Mouse (Mus musculus) forebrain, postnatal 0 days (tissue): ENCODE measurements at regions not wholly inside any gene's neighbourhood (a gene's known extent, or its start where the extent isn't known, plus 50 kb on each side); places are given as distances from the start of the nearest gene placed in this dataset.

Experiments used
- ATAC-seq: fragments of 200-750 bp; cut with Nextera tagmentation; 2 replicates; pipeline ENCODE4 v1.8.0; 2017; ENCODE audit warnings: mild to moderate bottlenecking, moderate library complexity
- DNase-seq: peaks from one replicate; pipeline ENCODE4 v3.0.0-alpha.2; 2015
- H3K27ac ChIP-seq: fragments of 300-500 bp; sonication (generic); 2 replicates; pipeline ENCODE4 v1.5.1; 2014; ENCODE audit warnings: low read depth, mild to moderate bottlenecking, antibody characterized with exemption, low read length, moderate library complexity, mixed read lengths
- H3K27me3 ChIP-seq: fragments of 300-500 bp; sonication (generic); 2 replicates; pipeline ENCODE4 v1.6.1; 2014; ENCODE audit warnings: mild to moderate bottlenecking, low read length, mixed read lengths; ENCODE audit not compliant: insufficient read depth
- H3K36me3 ChIP-seq: fragments of 300-500 bp; sonication (generic); 2 replicates; pipeline ENCODE4 v1.6.1; 2014; ENCODE audit warnings: mild to moderate bottlenecking, moderate library complexity; ENCODE audit not compliant: insufficient read depth
- H3K4me1 ChIP-seq: fragments of 300-500 bp; sonication (generic); 2 replicates; pipeline ENCODE4 v1.6.1; 2014; ENCODE audit warnings: antibody characterized with exemption; ENCODE audit not compliant: insufficient read depth
- H3K4me2 ChIP-seq: fragments of 300-500 bp; sonication (generic); 2 replicates; pipeline ENCODE4 v1.6.1; 2014; ENCODE audit warnings: low read depth, mild to moderate bottlenecking, moderate library complexity
- H3K4me3 ChIP-seq: fragments of 300-500 bp; sonication (generic); 2 replicates; pipeline ENCODE4 v1.5.1; 2014; ENCODE audit warnings: low read depth, low read length, mixed read lengths
- H3K9ac ChIP-seq: fragments of 300-500 bp; sonication (generic); 2 replicates; pipeline ENCODE4 v1.6.1; 2014; ENCODE audit warnings: mild to moderate bottlenecking
- H3K9me3 ChIP-seq: fragments of 300-500 bp; sonication (generic); 2 replicates; pipeline ENCODE4 v1.6.1; 2016; ENCODE audit warnings: low read length
- CTCF ChIP-seq: sonication (generic); IDR thresholded peaks from 2 replicates; pipeline ENCODE4 v1.5.1; 2016; ENCODE audit warnings: antibody characterized with exemption, control low read depth, low read depth
- WGBS: fragments of 180-500 bp; shearing (Covaris S2); extraction: QIAGEN DNeasy Blood & Tissue Kit; methylation state at CpG from one replicate; pipeline ENCODE4 v1.1.7; 2014; 5-methylcytosine and 5-hydroxymethylcytosine counted together

DNA sequence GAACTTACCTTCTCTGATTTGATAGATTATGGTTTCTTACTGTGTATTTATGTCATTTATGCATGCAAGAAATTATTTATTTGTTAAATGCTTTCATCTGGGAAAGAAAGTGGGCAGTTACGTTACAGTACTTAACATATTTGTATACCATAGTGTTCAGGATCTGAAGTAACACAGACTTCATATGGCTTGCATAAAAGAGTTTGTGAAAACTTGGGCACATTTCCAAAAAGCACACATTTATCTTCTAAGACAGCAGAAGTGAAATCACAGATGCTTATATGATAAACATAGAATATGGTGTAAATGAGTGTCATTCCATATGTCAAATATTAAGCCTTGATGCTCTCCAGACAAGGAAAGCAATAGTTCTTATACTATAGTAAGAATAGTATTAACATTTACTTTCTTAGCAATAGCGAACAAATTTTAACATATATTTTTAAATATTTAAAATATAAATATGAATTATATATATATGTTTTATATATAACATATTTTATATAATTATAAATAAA is 4549.1 kb upstream of the Gm7489 start:
- ATAC-seq = no peak
- no peaks in the 10 kb centered on the region for H3K36me3 ChIP-seq
- no peak for DNase-seq
- H3K4me1 ChIP-seq = no peaks in the 10 kb centered on the region
- H3K4me2 ChIP-seq = no peak overlapping the region
- no peaks in the 10 kb centered on the region for H3K9me3 ChIP-seq
- TF ChIP-seq CTCF = no peak
- no peak overlapping the region for H3K9ac ChIP-seq
- WGBS = 74% methylated on average over 2 of the region's 2 CpGs
- no peak overlapping the region for H3K27ac ChIP-seq
- H3K4me3 ChIP-seq = no peak overlapping the region
- H3K27me3 ChIP-seq = no peaks in the 10 kb centered on the region

DNA sequence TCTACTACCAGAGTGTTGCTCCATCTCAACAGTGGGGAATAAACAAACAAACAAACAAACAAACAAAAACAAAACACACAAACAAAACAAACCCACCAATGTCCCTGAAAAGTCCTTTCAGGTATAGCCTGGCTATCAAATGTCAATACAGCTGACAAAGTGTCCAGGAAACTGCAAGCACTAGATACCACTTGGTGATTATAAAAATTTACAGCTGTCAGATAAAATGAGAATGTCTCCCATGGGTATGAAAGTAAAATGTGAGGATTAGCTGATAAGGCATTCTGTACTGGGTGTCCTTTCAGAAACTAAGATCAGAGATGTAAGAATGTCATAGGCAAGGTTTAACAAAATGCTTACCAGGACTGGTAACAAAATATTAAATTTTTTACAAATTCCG is 4537.7 kb upstream of the Gm7489 start:
- ATAC-seq (no peak), DNase-seq (no peak)
- H3K4me3 ChIP-seq = no peak overlapping the region
- TF ChIP-seq CTCF = no peak
- no peak overlapping the region for H3K4me2 ChIP-seq
- no peaks in the 10 kb centered on the region for H3K9me3 ChIP-seq
- no peak overlapping the region for H3K27ac ChIP-seq
- H3K36me3 ChIP-seq = no peaks in the 10 kb centered on the region
- H3K4me1 ChIP-seq = no peaks in the 10 kb centered on the region
- no peaks in the 10 kb centered on the region for H3K27me3 ChIP-seq
- H3K9ac ChIP-seq = no peak overlapping the region
- 95% methylated on average over 1 of the region's 1 CpGs for WGBS

DNA sequence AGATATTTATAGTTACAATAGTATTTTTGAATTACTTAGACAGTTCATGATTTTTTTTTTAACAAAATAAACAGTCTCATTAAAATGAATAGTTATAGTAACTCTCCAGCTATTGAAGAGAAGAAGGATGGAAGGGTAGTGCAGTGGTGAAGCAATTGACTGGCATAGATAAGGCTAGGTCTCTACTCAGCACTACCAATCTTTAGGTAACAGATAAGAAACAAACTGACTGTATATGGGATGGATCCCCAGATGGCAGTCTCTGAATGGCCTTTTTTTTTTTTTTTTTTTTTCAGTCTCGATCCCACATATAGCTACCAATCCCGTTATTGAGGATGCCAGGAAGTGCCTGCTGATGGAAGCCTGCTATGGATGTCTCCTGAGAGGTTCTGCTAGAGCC is 4528.6 kb upstream of the Gm7489 start:
- Histone ChIP-seq H3K4me1 (no peaks in the 10 kb centered on the region), H3K36me3 (no peaks in the 10 kb centered on the region), H3K4me2 (no peak overlapping the region), H3K9ac (no peak overlapping the region), H3K4me3 (no peak overlapping the region), H3K9me3 (no peaks in the 10 kb centered on the region), H3K27ac (no peak overlapping the region), H3K27me3 (no peaks in the 10 kb centered on the region)
- ATAC-seq = no peak
- TF ChIP-seq CTCF = no peak
- 84% methylated on average over 2 of the region's 2 CpGs for WGBS
- no peak for DNase-seq

DNA sequence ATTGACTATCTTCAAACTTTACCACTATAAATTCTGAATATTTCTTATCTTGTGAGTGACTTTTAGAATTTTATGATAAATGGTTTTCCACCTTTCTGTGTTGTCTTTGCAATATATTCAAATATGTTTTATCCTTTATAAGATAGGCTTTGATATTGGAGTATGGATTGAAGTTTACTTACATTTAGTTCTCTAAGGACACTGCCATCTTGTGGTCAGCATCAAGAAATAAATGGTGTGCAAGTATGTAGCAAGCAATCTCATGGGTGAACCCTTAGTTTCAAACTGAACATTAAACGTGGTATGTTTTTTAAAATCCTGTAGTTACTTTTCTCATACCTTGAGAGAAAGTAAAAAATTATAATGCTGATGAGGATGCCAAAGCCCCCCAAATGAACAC is 4488.7 kb upstream of the Gm7489 start:
- H3K36me3 ChIP-seq = no peaks in the 10 kb centered on the region
- no peak overlapping the region for H3K9ac ChIP-seq
- H3K4me3 ChIP-seq = no peak overlapping the region
- H3K4me2 ChIP-seq = no peak overlapping the region
- no peaks in the 10 kb centered on the region for H3K27me3 ChIP-seq
- peak; percentile 52 for TF ChIP-seq CTCF
- no peaks in the 10 kb centered on the region for H3K4me1 ChIP-seq
- H3K9me3 ChIP-seq = no peaks in the 10 kb centered on the region
- H3K27ac ChIP-seq = no peak overlapping the region
- 35% methylated on average over 1 of the region's 1 CpGs for WGBS
- ATAC-seq (no peak), DNase-seq (peak; percentile 46)

DNA sequence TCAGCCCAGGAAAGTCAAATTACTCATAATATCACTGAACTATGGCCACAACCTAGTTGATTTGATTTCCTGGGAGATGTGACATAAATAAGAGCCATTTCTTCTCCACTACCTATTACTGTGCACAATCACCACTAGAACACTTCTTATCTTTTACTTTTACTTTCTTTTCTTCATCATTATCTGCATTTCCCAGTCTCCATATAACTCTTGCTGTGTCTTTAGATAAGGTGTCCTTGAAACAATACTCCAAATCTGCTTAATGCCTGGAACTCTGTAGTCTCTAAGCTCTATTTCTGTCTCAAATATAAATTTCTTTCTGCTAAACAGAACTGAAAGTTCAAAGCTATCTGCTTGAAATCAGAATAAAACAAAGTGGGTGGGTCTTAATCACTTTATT is 4471.0 kb upstream of the Gm7489 start:
- no peaks in the 10 kb centered on the region for H3K36me3 ChIP-seq
- no peak overlapping the region for H3K27ac ChIP-seq
- no peaks in the 10 kb centered on the region for H3K27me3 ChIP-seq
- no peaks in the 10 kb centered on the region for H3K4me1 ChIP-seq
- DNase-seq (no peak), ATAC-seq (no peak)
- no peaks in the 10 kb centered on the region for H3K9me3 ChIP-seq
- H3K4me3 ChIP-seq = no peak overlapping the region
- no peak overlapping the region for H3K4me2 ChIP-seq
- no peak overlapping the region for H3K9ac ChIP-seq
- TF ChIP-seq CTCF = no peak

DNA sequence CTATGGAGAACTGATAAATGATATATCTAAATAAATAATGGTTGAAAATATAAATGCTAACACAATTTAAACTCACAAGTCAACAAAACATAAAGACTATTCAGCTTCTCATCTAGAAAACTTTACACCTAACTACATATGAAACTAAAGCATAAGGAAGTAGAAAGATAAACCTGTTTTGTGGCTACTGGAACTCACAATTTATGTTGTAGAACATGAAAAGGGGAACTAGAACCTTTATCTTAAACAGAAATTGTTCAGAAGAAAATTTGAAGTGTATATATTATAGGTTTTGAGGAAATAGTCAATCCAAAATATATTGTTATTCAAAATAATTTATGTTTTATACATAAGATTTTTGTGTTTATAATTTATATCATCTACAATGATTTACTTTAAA is 4433.4 kb upstream of the Gm7489 start:
- no peaks in the 10 kb centered on the region for H3K36me3 ChIP-seq
- no peak overlapping the region for H3K4me3 ChIP-seq
- H3K9ac ChIP-seq = no peak overlapping the region
- no peaks in the 10 kb centered on the region for H3K4me1 ChIP-seq
- no peak for TF ChIP-seq CTCF
- no peak overlapping the region for H3K4me2 ChIP-seq
- no peaks in the 10 kb centered on the region for H3K9me3 ChIP-seq
- H3K27me3 ChIP-seq = no peaks in the 10 kb centered on the region
- DNase-seq = no peak
- ATAC-seq = no peak
- H3K27ac ChIP-seq = no peak overlapping the region

DNA sequence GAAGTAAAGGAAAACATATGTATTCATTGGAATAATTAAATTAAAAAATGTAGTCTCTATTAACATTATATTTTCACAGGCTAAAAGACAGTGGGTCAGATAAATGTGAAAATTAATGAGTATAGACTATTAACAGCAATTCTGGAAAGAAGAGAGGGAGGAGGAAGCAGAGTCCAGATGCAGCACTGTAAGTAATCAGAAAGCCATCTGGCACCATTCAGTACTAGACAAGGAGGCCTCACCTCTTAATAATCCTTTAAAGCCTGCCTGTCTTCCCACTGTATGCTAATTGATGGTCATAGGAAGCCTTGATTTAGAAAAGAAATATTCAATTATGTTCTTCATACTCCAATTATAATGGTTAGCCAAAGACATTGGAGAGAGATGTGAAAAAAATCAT is 4400.1 kb upstream of the Gm7489 start:
- ATAC-seq (no peak), DNase-seq (no peak)
- no peak overlapping the region for H3K4me2 ChIP-seq
- H3K36me3 ChIP-seq = no peaks in the 10 kb centered on the region
- H3K9ac ChIP-seq = no peak overlapping the region
- no peak for TF ChIP-seq CTCF
- H3K9me3 ChIP-seq = no peaks in the 10 kb centered on the region
- no peaks in the 10 kb centered on the region for H3K27me3 ChIP-seq
- H3K4me1 ChIP-seq = no peaks in the 10 kb centered on the region
- H3K27ac ChIP-seq = no peak overlapping the region
- H3K4me3 ChIP-seq = no peak overlapping the region

DNA sequence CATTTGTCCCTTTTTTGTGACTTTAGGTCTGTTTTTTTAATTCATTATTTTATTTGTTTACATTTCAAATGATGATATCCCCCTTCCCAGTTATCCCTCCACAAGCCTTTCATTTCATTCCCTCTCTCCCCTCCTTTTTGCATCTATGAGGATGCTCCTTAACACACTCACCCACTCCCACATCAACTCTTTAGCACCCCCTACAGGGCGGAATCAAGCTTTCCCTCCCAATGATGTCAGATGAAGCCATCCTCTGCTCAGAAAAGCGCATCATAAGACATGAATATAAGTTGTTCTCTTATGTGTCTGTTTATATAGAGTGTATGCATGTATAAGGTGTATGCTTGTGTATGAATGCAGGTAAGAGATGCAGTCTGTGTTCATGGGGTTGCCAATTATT is 4391.9 kb upstream of the Gm7489 start:
- H3K4me3 ChIP-seq = no peak overlapping the region
- WGBS = 48% methylated on average over 2 of the region's 2 CpGs
- H3K9me3 ChIP-seq = no peaks in the 10 kb centered on the region
- no peak for ATAC-seq
- H3K36me3 ChIP-seq = no peaks in the 10 kb centered on the region
- peak; percentile 10; the same call in 1 of the 2 replicates for TF ChIP-seq CTCF
- DNase-seq = no peak
- H3K27me3 ChIP-seq = no peaks in the 10 kb centered on the region
- no peak overlapping the region for H3K4me2 ChIP-seq
- no peaks in the 10 kb centered on the region for H3K4me1 ChIP-seq
- H3K9ac ChIP-seq = no peak overlapping the region
- no peak overlapping the region for H3K27ac ChIP-seq
